Mouse (Mus musculus) E14TG2a.4 (cell line): ENCODE results near the gene Lrrfip1.
A peak's percentile ranks its signal among the peaks of the same experiment; 100 is the strongest.

Experiments
- H3K27me3 ChIP-seq: 2 replicates; pipeline ENCODE4 v1.6.1; 2014; ENCODE audit warnings: low read length, control low read depth; ENCODE audit not compliant: insufficient read depth
- H3K36me3 ChIP-seq: 2 replicates; pipeline ENCODE4 v1.6.1; 2014; ENCODE audit warnings: low read length, control low read depth; ENCODE audit not compliant: insufficient read depth
- H3K4me1 ChIP-seq: replicated peaks from 2 replicates; pipeline ENCODE4 v1.6.1; 2014; ENCODE audit warnings: low read depth, low read length, control low read depth
- H3K4me3 ChIP-seq: replicated peaks from 2 replicates; pipeline ENCODE4 v1.5.1; 2014; ENCODE audit warnings: mild to moderate bottlenecking, low read length
- H3K9me3 ChIP-seq: 2 replicates; pipeline ENCODE4 v1.6.1; 2014; ENCODE audit warnings: low read length, control low read depth
- CTCF ChIP-seq: conservative IDR thresholded peaks from 2 replicates; pipeline ENCODE4 v1.5.1; 2014; ENCODE audit warnings: low read length
- NANOG ChIP-seq: IDR thresholded peaks from 2 replicates; pipeline ENCODE4 v1.6.1; 2014; ENCODE audit warnings: borderline replicate concordance, low read length, mixed read lengths
- POU5F1 ChIP-seq: IDR thresholded peaks from 2 replicates; pipeline ENCODE4 v1.6.1; 2014; ENCODE audit warnings: low read length, borderline replicate concordance

The Lrrfip1 gene

GRCm38 (mm10) chr1:90981346-90981745, 17.2 kb upstream of the Lrrfip1 start:
- no peaks in the 10 kb centered on the region for H3K4me1 ChIP-seq
- no peaks in the 10 kb centered on the region for H3K36me3 ChIP-seq
- H3K27me3 ChIP-seq = no peaks in the 10 kb centered on the region
- TF ChIP-seq POU5F1 = no peak
- TF ChIP-seq CTCF = no peak
- TF ChIP-seq NANOG = no peak
- no peak overlapping the region for H3K4me3 ChIP-seq
- H3K9me3 ChIP-seq = peaks cover 5% of the 10 kb centered on the region; the same call in 1 of the 2 replicates

GRCm38 (mm10) chr1:90995916-90996315, 2.6 kb upstream of the Lrrfip1 start:
- Histone ChIP-seq H3K36me3 (no peaks in the 10 kb centered on the region), H3K4me1 (peaks cover 5% of the 10 kb centered on the region; the same call in 1 of the 2 replicates), H3K4me3 (no peak overlapping the region), H3K27me3 (peaks cover 47% of the 10 kb centered on the region), H3K9me3 (peaks cover 24% of the 10 kb centered on the region)
- TF ChIP-seq NANOG (no peak), CTCF (no peak), POU5F1 (no peak)

GRCm38 (mm10) chr1:90997136-90997535, 1.4 kb upstream of the Lrrfip1 start:
- no peak overlapping the region for H3K4me3 ChIP-seq
- TF ChIP-seq POU5F1 (no peak), NANOG (no peak), CTCF (no peak)
- peaks cover 5% of the 10 kb centered on the region; the same call in 1 of the 2 replicates for H3K4me1 ChIP-seq
- no peaks in the 10 kb centered on the region for H3K36me3 ChIP-seq
- H3K9me3 ChIP-seq = peaks cover 27% of the 10 kb centered on the region
- H3K27me3 ChIP-seq = peaks cover 59% of the 10 kb centered on the region

GRCm38 (mm10) chr1:90997641-90998040, 896 bp upstream of the Lrrfip1 start:
- peaks cover 60% of the 10 kb centered on the region for H3K27me3 ChIP-seq
- no peak overlapping the region for H3K4me3 ChIP-seq
- no peaks in the 10 kb centered on the region for H3K36me3 ChIP-seq
- TF ChIP-seq POU5F1 (no peak), NANOG (no peak), CTCF (no peak)
- peaks cover 5% of the 10 kb centered on the region; the same call in 1 of the 2 replicates for H3K4me1 ChIP-seq
- H3K9me3 ChIP-seq = peaks cover 27% of the 10 kb centered on the region

- Histone ChIP-seq H3K9me3 (peaks cover 27% of the 10 kb centered on the region), H3K27me3 (peaks cover 63% of the 10 kb centered on the region), H3K36me3 (no peaks in the 10 kb centered on the region), H3K4me3 (peak overlapping the region; percentile 78), H3K4me1 (peaks cover 5% of the 10 kb centered on the region; the same call in 1 of the 2 replicates)
- TF ChIP-seq NANOG (no peak), POU5F1 (no peak), CTCF (no peak)
Observed at GRCm38 (mm10) chr1:90998891-90999611, 514 bp downstream of the Lrrfip1 start.

GRCm38 (mm10) chr1:90999911-91000601, 1.5 kb downstream of the Lrrfip1 start:
- Histone ChIP-seq H3K4me1 (peaks cover 5% of the 10 kb centered on the region; the same call in 1 of the 2 replicates), H3K9me3 (peaks cover 27% of the 10 kb centered on the region), H3K4me3 (no peak overlapping the region), H3K36me3 (no peaks in the 10 kb centered on the region), H3K27me3 (peaks cover 63% of the 10 kb centered on the region)
- TF ChIP-seq CTCF (no peak), NANOG (no peak), POU5F1 (no peak)

- Histone ChIP-seq H3K4me3 (no peak overlapping the region), H3K9me3 (peaks cover 23% of the 10 kb centered on the region), H3K36me3 (no peaks in the 10 kb centered on the region), H3K27me3 (peaks cover 63% of the 10 kb centered on the region), H3K4me1 (peaks cover 5% of the 10 kb centered on the region; the same call in 1 of the 2 replicates)
- TF ChIP-seq NANOG = no peak
- no peak for TF ChIP-seq CTCF
- TF ChIP-seq POU5F1 = no peak
Observed at GRCm38 (mm10) chr1:91001101-91001500, 2.6 kb downstream of the Lrrfip1 start.

GRCm38 (mm10) chr1:91001871-91002539, 3.5 kb downstream of the Lrrfip1 start:
- Histone ChIP-seq H3K4me3 (no peak overlapping the region), H3K36me3 (no peaks in the 10 kb centered on the region), H3K9me3 (peaks cover 16% of the 10 kb centered on the region; the same call in 1 of the 2 replicates), H3K4me1 (peaks cover 5% of the 10 kb centered on the region; the same call in 1 of the 2 replicates), H3K27me3 (peaks cover 55% of the 10 kb centered on the region)
- TF ChIP-seq CTCF = no peak
- TF ChIP-seq POU5F1 = no peak
- TF ChIP-seq NANOG = no peak
